Mouse (Mus musculus): ENCODE data around the gene Ugt1a6b.
"Not testable (repeated sequence)": the region's sequence is repeated elsewhere in the genome, so short reads cannot be mapped to it uniquely, and the experiment has no call there.

Gene Ugt1a6b

DNA sequence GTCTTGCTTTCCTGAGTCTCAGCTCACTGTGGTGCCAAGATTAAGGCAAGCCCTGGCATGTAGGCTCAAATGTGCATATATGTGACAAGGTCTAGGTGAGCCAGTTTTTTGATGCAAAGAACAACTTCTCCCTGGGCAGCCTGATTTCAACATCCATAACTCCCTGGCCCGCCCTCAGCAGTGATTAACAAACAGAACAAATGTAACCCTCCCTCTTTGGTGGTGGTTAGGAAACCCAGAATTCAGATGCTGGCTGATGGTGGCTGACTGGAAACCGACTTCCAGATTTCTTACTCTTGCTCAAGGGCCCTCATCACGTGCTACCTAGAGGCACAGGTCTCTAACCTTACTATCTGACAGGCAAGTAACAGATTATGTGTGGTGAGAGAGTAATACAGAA lies at the start of gene Ugt1a6b:
Ugt1a6b (plus strand) TSS at position 234 of the 400 bp plus-strand sequence.
- in situ Hi-C loops (cut with MboI, MseI), result loop anchor here (5.0 kb wide), 2 partner anchors 34 to 214 kb away; no protein-coding TSS in a partner anchor

DNA sequence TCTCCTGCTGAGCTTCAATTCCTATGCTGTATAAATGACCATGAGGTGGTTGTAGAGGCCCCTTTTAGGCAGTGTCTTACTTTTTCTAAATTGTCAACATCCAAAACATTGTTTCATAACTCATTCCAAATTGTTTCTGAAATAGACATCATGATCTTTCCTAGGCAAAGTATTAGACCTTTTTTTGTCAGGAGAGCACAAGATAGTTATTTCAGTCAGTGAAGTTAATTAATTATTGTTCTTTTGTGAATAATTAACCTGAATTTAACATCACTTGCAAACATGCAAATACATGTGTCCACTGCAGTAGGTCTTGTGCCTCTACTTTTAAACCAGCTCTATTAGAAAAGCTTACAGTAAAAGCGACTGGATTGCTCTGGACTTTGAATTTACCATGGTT lies 48.0 kb upstream of the Ugt1a6b start, which contains the start of gene Ugt1a10:
Ugt1a10 (plus strand) TSS at position 301 of the 400 bp plus-strand sequence.
- in situ Hi-C loops (cut with MboI, MseI), result no loop called here

DNA sequence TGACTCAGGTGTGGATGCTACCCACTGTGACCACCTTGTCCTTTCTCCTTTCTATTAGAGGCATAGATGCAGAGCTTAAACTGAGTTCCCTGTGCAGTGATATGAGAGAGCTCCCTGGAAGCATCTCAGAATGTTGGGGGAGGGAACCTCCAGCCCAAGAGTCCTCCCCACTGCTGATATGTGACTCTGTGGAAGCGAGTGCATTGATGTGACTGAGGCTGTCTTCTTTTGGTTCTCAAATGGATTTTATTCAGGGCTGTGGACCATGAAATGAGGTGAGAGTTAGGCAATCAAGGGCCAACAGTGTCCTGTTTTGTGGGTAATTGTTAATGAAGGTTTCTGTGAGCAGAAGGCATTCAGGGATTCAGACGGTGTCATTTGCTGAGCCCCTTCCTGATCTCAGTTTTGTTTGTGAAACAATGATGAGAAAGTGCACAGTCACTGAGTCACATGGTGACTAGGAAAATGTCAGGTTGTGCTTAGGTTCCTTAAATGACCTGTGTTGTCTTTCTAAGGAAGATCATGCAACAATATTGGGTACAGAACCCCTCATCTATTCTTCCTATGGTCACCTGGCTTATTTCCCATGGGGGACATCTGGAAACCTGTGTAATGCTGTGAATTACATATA lies 36.5 kb upstream of the Ugt1a6b start:
- in situ Hi-C loops (cut with MboI, MseI), result not testable (repeated sequence)

DNA sequence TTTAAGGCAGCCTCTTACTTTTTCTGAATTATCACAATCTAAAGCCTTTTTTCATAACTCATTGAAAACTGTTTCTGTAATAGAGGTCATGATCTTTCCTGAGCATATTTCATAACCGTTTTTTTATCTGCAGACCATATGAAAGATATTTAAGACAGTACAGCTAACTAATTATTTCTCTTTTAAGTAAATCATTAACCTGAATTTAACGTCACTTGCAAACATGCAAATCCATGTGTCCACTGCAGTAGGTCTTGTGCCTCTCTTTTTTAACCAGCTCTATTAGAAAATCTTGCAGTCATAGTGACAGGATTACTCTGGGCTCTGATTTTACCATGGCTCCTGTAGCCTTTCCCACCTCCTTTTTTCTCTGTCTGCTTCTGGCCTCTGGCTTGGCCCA lies 32.6 kb upstream of the Ugt1a6b start, which contains the start of gene Ugt1a9:
Ugt1a9 (plus strand) TSS at position 306 of the 400 bp plus-strand sequence.
- in situ Hi-C loops (cut with MboI, MseI), result no loop called here

DNA sequence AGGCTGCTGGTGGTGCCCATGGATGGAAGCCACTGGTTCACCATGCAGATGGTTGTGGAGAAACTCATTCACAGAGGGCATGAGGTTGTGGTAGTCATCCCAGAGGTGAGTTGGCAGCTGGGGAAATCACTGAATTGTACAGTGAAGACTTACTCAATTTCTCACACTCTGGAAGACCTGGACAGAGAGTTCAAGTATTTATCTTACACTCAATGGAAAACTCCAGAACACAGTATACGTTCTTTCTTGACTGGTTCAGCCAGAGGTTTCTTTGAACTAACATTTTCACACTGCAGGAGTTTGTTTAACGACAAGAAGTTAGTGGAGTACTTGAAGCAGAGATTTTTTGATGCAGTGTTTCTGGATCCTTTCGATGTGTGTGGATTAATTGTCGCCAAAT lies 32.1 kb upstream of the Ugt1a6b start:
- in situ Hi-C loops (cut with MboI, MseI), result no loop called here

DNA sequence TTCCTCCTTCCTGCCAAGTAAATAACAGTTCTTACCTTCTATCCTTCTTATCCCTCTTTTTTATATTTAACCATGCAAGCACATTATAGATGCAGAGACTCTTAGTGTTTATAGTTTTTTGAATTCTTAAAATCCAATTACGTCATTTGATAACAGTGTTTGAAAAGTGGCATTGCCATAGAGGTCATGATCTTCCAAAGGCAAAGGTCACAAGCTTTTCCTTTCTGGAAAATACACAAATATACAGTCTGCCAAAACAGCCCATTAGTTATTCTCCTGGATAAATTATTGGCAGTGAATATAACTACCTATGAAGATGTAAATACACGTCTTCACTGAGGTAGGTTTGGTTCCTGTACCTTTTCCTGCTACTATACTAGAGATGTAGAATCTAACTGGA lies 28.6 kb upstream of the Ugt1a6b start:
- in situ Hi-C loops (cut with MboI, MseI), result no loop called here

DNA sequence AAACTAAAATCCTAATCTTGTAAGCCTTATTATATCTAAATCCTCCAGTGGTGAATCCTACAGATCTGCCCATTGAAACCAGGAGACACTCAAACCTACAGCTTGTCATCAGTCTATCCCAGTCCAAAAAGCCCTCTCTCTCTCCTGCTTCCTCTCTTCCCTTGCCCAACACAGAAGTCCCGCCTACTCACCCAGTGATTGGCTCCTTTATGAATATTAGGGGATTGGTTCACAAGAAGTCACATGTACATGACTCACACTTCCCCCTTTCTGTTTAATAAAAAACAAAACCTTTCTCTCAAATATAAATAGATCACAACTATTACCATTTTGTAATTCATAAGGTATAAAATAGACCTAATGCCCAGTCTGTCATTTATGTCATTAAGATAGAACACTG lies 25.9 kb upstream of the Ugt1a6b start:
- in situ Hi-C loops (cut with MboI, MseI), result no loop called here

DNA sequence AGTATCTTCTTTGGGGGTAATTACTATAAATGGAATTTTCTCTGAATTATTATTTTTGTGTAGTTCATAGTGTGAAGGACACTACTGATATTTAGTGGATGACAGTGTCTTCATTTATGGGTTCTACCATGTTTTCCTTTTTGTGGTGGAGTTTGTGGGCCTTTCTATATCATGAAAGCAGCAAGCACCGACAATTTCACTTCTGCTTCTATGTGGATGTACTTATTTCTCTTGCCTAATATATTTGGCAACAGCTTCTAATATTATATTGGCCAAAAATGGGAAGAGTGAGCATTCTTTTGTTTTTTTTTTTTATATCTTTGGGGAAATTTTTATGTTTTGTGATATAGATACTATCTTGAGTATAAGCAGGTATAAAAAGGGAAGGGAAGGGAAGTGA lies 21.4 kb upstream of the Ugt1a6b start:
- in situ Hi-C loops (cut with MboI, MseI), result no loop called here

DNA sequence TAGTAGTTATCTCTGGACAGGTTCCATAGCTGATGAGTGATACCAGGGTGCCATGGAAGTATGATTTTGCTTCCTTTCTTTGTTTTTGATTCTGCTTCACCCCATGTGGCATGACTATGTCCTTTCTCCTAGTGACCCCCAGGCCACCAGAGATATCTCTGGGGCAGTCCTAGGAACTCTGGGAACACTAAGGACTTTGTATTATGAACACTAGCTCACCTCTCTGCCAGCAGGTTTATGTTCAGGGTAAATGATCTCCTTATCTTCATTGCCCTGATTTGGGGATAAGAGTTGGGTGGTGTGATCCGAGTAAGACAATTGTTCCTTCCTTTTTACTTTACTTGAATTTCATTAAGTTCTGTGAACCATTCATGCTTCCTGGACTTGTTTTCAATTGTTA lies 16.9 kb upstream of the Ugt1a6b start:
- in situ Hi-C loops (cut with MboI, MseI), result no loop called here

DNA sequence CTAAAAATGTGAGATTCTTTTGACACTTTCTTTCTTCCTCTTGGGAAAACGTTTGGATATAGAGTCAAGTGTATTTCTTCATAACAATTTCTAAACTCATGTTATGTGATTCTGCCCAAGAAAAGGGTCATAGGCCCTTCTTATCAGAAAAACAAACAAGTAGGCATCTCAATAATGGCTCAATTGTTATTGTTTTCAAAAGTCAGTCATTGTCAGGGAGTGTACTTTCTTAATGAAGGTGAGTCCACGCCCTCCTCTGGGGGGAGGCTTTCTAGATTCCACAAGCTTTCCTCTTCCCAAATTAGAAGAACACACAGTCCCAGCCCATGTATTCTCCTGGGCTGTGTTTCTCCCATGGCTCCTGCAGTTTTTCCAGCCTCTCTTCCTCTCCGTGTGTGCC lies 15.5 kb upstream of the Ugt1a6b start, which contains the start of gene Ugt1a8:
Ugt1a8 (plus strand) TSS at position 301 of the 400 bp plus-strand sequence.
- in situ Hi-C loops (cut with MboI, MseI), result no loop called here

DNA sequence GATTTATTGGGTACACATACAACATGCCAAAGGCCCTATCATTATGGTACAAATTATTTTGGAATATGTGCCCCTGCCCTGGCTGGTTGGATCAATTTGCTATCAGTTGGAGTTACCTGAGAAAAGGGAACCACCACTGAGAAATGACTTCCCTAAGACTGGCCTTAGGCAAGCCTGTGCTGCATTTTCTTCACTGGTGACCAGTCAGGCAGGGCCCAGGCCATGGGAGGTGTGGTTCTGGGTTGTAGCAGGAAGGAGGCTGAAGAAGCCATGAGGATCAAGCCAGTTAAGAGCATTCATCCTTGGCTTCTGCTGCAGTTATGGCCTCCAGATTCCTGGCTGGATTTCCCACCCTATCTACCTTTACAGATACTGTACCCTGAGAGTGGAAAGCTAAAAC lies 10.7 kb upstream of the Ugt1a6b start:
- in situ Hi-C loops (cut with MboI, MseI), result no loop called here

DNA sequence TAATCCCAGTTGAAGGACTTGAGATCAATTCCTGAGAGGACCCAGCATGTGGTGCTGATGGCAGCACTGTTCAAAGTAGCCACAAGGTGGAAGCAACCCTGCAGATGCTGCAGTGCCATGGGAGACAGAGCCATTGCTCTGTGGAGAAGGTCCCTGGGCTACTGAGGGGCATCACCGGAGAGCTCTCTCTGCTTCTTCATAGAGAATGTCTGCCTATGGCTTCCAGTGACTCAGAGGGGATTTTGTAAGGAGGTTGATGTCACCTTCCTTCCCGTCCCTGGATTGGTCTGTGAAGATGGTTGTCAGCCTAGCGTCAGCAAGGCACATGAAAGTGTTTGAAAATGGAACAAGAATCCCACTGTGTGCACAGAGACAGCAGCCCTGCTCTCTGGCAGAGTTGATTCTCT lies 8.8 kb upstream of the Ugt1a6b start:
- in situ Hi-C loops (cut with MboI, MseI), result not testable (repeated sequence)

DNA sequence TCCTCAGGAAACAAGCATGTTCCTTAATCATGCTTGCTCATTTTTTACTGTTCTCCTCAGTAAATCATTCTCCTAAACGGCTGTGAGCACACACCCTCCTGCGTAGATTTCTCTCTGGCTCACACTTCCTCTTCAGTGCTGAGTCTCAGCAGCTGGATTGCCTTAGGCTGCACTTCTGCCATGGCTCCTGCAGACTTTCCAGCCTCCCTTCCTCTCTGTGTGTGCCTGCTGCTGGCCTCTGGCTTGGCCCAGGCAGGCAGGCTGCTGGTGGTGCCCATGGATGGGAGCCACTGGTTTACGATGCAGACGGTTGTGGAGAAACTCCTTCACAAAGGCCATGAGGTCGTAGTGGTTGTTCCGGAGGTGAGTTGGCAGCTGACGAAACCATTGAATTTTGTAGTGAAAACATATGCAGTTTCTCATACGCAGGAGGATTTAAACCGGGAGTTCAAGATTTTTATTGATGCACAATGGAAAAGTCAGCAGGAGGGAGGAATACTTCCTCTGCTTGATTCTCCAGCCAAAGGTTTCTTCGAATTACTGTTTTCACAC lies 8.0 kb upstream of the Ugt1a6b start, which contains the start of gene Ugt1a7c:
Ugt1a7c (plus strand) TSS at position 122 of the 552 bp plus-strand sequence.
- in situ Hi-C loops (cut with MboI, MseI), result no loop called here

DNA sequence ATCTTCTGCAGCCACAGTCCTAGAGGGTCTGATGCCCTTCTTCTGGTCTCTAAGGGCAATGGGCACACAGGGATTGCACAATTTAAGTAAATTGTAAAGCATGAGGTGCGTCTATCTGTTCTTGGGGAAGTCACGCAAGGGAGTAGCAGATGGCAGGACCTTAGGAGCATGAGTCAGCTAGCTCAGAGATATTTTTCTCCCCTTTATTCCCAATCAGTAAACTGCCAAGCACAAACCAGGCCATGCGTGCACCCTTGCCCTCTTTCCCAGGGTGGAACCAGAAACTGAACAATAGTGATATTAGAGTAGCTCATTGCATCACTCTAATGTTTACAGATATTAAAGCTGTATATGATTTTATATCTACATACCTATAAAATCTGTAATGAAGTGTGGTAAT lies 4.5 kb upstream of the Ugt1a6b start:
- in situ Hi-C loops (cut with MboI, MseI), result not testable (repeated sequence)

DNA sequence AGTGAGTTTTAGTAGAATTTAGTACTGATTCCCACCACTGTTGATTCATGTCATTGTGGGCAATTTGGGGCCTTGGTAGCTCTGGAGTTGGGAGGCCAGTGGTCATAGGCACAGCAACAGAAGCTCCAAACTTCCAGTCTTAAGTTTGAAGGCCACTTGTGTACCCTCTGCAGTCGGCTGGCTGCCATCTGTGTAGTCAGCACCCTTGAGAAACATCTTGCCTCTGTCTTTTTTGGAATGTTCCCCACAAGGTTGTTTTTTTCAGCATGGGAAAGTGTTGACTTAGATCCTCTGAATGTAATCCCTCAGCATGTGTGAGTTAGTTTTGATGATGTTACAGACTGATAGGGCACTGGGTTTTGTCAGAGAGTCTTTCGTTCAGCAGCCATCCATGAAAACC lies 3.4 kb upstream of the Ugt1a6b start:
- in situ Hi-C loops (cut with MboI, MseI), result loop anchor here (5.0 kb wide), 2 partner anchors 38 to 218 kb away; no protein-coding TSS in a partner anchor

DNA sequence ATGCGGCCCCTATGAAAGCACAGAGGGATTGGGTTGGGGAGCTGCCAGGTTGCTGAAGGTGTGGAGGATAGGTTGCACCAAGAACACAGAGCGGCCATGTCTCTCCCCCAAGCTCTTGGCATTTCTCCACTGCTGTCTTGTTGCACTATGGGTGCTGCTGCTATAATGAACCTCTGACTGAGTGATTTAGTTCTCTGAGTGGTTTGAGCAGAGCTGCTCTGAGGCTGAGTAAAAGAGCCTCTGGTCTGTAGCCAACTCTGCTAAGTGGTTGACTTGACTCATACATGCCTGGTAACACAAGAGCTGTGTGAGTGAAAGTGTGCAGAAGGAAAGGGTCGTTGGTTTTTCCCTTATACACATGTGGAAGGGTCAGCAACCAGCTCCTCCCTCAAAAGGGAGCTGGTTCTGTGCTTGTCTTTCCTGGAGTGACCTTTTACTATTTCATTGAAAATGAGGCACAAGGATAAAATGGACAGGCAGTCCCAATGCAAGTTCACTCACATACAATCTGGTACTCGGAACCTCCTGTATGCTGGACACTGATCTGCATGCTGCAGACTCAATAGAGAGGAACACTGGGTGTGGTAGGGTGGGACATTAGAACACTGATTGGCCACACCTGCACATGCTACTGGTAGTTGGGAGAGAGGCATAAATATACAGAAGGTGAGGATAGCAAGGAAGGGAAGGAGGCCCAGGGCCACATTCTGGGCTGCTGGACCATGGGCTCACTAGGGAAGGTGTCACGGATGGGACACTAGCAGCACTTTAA lies 831 bp downstream of the Ugt1a6b start:
- in situ Hi-C loops (cut with MboI, MseI), result loop anchor here (5.0 kb wide), 2 partner anchors 33 to 213 kb away; no protein-coding TSS in a partner anchor

DNA sequence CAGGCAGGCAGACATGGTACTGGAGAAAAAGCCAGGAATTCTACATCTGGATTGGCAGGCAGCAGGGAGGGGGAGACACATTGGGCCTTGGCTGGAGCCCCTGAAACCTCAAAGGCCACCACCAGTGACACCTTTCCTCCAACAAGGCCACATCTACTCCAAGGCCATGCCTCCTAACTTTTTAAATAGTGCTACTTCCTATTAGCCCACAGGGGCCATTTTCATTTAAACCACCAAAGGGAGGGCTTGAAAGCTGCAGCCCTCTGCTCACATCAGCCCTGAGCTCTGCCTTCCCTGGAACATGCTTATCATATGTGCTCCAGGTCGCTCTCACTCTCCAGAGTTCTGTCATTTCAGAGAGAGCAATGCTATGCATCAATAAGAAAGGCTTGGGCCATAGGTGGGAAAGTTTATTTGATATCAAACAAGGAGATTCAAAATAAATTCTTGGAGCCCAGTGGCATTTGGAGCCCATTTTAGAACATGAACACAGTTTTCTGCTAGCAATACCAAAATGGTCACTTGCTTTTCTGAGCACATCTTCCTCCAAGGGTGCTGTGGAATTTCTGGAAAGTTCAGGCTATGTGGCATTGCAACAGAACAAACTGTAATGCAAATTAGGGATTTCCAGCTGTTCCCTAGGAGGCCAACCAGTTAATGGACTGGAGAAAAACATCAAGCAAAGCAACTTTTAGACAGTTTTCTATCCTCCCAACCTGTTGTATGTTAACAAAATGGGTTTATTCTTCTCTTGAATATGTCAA lies 1.8 kb downstream of the Ugt1a6b start:
- in situ Hi-C loops (cut with MboI, MseI), result loop anchor here (5.0 kb wide), 2 partner anchors 32 to 212 kb away; no protein-coding TSS in a partner anchor

DNA sequence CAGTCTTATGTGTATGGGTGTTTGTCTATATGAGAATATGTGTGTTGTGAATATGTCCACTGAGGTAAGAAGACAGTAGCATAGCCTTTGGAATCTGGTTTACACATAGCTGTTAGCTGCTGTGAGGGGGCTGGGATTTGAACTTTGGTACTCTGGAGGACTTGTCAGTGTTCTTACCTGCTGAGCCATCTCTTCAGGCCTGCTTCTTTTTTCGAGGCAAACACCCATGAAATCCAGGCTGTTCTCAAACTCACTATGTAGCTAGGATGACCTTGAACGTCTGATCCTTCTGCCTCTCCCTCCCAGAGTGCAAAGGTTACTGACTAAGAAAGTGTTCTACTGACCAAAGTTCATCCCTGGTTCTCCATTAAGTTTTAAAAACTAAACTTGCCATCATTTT lies 2.6 kb downstream of the Ugt1a6b start:
- in situ Hi-C loops (cut with MboI, MseI), result no loop called here

DNA sequence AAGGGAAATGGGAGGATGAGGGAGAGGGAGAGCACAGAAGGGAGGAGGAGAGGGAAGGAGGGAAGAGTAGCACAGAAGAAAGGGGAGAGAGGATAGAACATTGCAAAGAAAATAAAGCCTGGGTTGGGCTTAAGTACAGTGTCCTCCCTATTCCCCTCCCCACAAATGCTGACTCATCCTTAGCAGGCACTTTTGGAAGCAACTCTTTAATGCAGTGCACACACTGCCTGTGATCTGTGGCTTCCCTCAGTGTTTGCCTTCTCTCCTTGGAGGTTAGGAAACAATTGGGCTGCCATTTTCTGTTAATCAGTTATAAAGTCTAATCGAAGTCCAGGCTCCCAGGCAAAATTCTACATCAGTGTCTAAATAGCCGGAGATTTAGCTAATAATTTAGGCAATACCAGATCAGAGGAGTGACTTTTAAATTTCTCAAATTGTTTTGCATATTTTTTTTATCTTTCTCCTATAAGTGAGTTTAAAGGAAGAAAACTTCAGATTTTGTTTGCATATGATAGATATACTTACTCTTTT lies 6.0 kb downstream of the Ugt1a6b start:
- in situ Hi-C loops (cut with MboI, MseI), result not testable (repeated sequence)

DNA sequence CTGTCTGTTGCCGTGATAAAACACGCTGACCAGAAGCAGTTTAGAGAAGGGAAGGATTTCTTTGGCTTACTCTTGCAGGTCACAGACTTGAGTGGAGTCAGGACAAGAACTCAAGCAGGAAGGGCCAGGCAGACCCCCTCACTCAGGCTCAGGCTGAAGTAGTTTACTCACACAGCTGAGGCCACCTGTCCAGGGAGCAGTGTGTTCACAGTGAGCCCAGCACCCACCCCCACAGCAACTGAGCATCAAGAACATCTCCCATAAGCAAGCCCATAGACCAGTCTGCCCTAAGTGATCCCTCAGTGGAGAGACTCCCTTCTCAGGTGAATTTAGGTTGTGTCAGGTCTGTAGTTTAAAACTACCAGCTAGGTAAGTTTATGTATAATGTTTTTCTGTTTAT lies 6.6 kb downstream of the Ugt1a6b start:
- in situ Hi-C loops (cut with MboI, MseI), result not testable (repeated sequence)

DNA sequence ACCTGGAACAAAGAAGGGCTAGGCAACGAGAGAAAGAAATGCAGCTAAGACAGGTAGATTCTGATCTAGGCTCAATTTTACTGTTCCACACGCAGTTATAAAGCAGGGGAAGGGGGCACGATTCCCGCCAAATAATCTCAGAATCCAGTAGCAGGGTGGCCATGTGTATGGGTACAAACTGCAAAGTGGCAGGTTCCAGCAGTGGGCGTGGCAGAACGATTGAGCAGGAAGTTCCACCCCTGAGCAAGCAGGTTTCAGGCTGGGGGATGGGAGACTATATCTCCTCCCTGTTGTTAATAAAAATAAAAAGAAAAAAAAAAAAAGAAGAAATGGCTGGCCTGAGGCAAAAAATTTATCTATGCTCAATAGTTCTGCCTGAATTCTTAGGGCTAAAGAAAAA lies 9.7 kb downstream of the Ugt1a6b start:
- in situ Hi-C loops (cut with MboI, MseI), result not testable (repeated sequence)

Measured in T-helper 1 cell (primary cell).